Mouse (Mus musculus) Patski (cell line): ENCODE results near the gene Gjb1. TPM values are rescaled to one million over a fixed set of nuclear protein-coding genes. Genes with fewer than 3 reads are reported as not detected.
"Not testable (repeated sequence)": the region's sequence is repeated elsewhere in the genome, so short reads cannot be mapped to it uniquely, and the experiment has no call there.

Experiments
- ATAC-seq: fragments of 100-300 bp; one replicate; pipeline ENCODE4 v1.8.0; 2021
- CTCF ChIA-PET: fragments of 350-600 bp; sonication (Branson Sonifier 250); formaldehyde crosslinking; loops from one replicate; lab custom pipeline; 2022; ENCODE audit warnings: inconsistent platforms; lab: Charles Lee
- POLR2A ChIA-PET: fragments of 350-600 bp; sonication (Branson Sonifier 250); formaldehyde crosslinking; loops from one replicate; lab custom pipeline; 2022; ENCODE audit warnings: antibody characterized with exemption, inconsistent platforms; lab: Charles Lee
- DNase-seq: peaks from one replicate; pipeline ENCODE4 v3.0.0-alpha.2; 2011; ENCODE audit warnings: low read depth, low spot score
- H3K27me3 ChIP-seq: fragments of 371-371 bp; one replicate; pipeline ENCODE4 v1.5.1; 2021
- CTCF ChIP-seq: fragments of 100-300 bp; IDR thresholded peaks from one replicate; pipeline ENCODE4 v1.5.1; 2021
- in situ Hi-C: fragments of 300-500 bp; cut with MboI; formaldehyde crosslinking; loops from 3 replicates; pipeline ENCODE4 v1.11.1; 2018; ENCODE audit warnings: low pct_unique_long_range_greater_than_20kb, mixed read lengths
- polyA plus RNA-seq: library from polyadenylated mRNA; unstranded; gene quantifications from one replicate; pipeline ENCODE4 v1.2.3, GENCODE M21; 2021

Gjb1 gene
- polyA plus RNA-seq, 1 experiment from 2014 or later, result 0.18 TPM

GRCm38 (mm10) chrX:101358902-101359301 is 17.3 kb upstream of the Gjb1 start:
- H3K27me3 ChIP-seq, in situ Hi-C loops, POLR2A ChIA-PET, ATAC-seq, DNase-seq, CTCF ChIA-PET: not testable (repeated sequence)
- TF ChIP-seq CTCF, result peak; percentile 41

- CTCF ChIA-PET, result no interaction called here
- in situ Hi-C loops, result no loop called here
- peaks cover 16% of the 10 kb centered on the region for H3K27me3 ChIP-seq
- POLR2A ChIA-PET, result interaction anchor here (0.7 kb wide), 1 partner anchor 23 kb away, joined by 3 read pairs; no protein-coding TSS in a partner anchor
- DNase-seq (no peak), ATAC-seq (peak; percentile 57)
- TF ChIP-seq CTCF, result no peak
These were observed 7.2 kb upstream of the Gjb1 start for GRCm38 (mm10) chrX:101369001-101369400.

- in situ Hi-C loops, result no loop called here
- ChIA-PET CTCF (no interaction called here), POLR2A (interaction anchor here (0.5 kb wide), 1 partner anchor 307 kb away, joined by 3 read pairs; no protein-coding TSS in a partner anchor)
- peaks cover 21% of the 10 kb centered on the region for H3K27me3 ChIP-seq
- no peak for TF ChIP-seq CTCF
- ATAC-seq, result no peak
- DNase-seq, result no peak
These were observed 5.6 kb upstream of the Gjb1 start for GRCm38 (mm10) chrX:101370573-101370972.

GRCm38 (mm10) chrX:101372946-101373345 is 3.2 kb upstream of the Gjb1 start:
- CTCF ChIA-PET, result no interaction called here
- DNase-seq (no peak), ATAC-seq (no peak)
- in situ Hi-C loops, result no loop called here
- H3K27me3 ChIP-seq, result peaks cover 24% of the 10 kb centered on the region
- POLR2A ChIA-PET, result no interaction called here
- TF ChIP-seq CTCF, result no peak

GRCm38 (mm10) chrX:101377076-101377475 is 898 bp downstream of the Gjb1 start:
- in situ Hi-C loops, result no loop called here
- ChIA-PET CTCF (no interaction called here), POLR2A (no interaction called here)
- H3K27me3 ChIP-seq, result peaks cover 14% of the 10 kb centered on the region
- no peak for DNase-seq
- no peak for ATAC-seq
- no peak for TF ChIP-seq CTCF

GRCm38 (mm10) chrX:101379744-101380143 is 3.6 kb downstream of the Gjb1 start:
- POLR2A ChIA-PET, result no interaction called here
- no peak for ATAC-seq
- peaks cover 13% of the 10 kb centered on the region for H3K27me3 ChIP-seq
- DNase-seq, result no peak
- CTCF ChIA-PET, result no interaction called here
- in situ Hi-C loops, result no loop called here
- TF ChIP-seq CTCF, result no peak

GRCm38 (mm10) chrX:101383455-101383854 is 7.3 kb downstream of the Gjb1 start:
- CTCF ChIA-PET, result no interaction called here
- POLR2A ChIA-PET, result no interaction called here
- TF ChIP-seq CTCF, result no peak
- in situ Hi-C loops, result no loop called here
- DNase-seq, result no peak
- ATAC-seq, result no peak
- peaks cover 16% of the 10 kb centered on the region for H3K27me3 ChIP-seq

GRCm38 (mm10) chrX:101384439-101385137 is 8.4 kb downstream of the Gjb1 start:
- no peak for TF ChIP-seq CTCF
- POLR2A ChIA-PET, result no interaction called here
- DNase-seq (no peak), ATAC-seq (no peak)
- in situ Hi-C loops, result no loop called here
- H3K27me3 ChIP-seq, result peaks cover 19% of the 10 kb centered on the region
- CTCF ChIA-PET, result no interaction called here

GRCm38 (mm10) chrX:101386222-101386621 is 10.0 kb downstream of the Gjb1 start:
- CTCF ChIA-PET, result no interaction called here
- in situ Hi-C loops, result no loop called here
- ATAC-seq (no peak), DNase-seq (no peak)
- POLR2A ChIA-PET, result no interaction called here
- H3K27me3 ChIP-seq, result peaks cover 19% of the 10 kb centered on the region
- TF ChIP-seq CTCF, result no peak

- no peak for TF ChIP-seq CTCF
- peaks cover 19% of the 10 kb centered on the region for H3K27me3 ChIP-seq
- POLR2A ChIA-PET, result no interaction called here
- DNase-seq, result no peak
- in situ Hi-C loops, result no loop called here
- CTCF ChIA-PET, result no interaction called here
- ATAC-seq, result no peak
These were observed 12.8 kb downstream of the Gjb1 start for GRCm38 (mm10) chrX:101388866-101389537.

GRCm38 (mm10) chrX:101394341-101394740 is 18.2 kb downstream of the Gjb1 start:
- DNase-seq, result no peak
- no peak for ATAC-seq
- in situ Hi-C loops, result no loop called here
- no peak for TF ChIP-seq CTCF
- peaks cover 5% of the 10 kb centered on the region for H3K27me3 ChIP-seq
- CTCF ChIA-PET, result no interaction called here
- POLR2A ChIA-PET, result no interaction called here
